Mouse (Mus musculus) testis, adult 2 months (tissue): Measurements from ENCODE around the gene Slc1a4. TPM values are rescaled to one million over a fixed set of nuclear protein-coding genes. Genes with fewer than 3 reads are reported as not detected.
A peak's percentile ranks its signal among the peaks of the same experiment; 100 is the strongest.

Source experiments
- H3K27ac ChIP-seq: fragments of 200-500 bp; 2 replicates; pipeline ENCODE4 v1.5.1; 2012; ENCODE audit warnings: low read depth, low read length; ENCODE audit not compliant: control insufficient read depth, insufficient read depth
- H3K27me3 ChIP-seq: fragments of 200-500 bp; 2 replicates; pipeline ENCODE4 v1.6.1; 2012; ENCODE audit warnings: mild to moderate bottlenecking, low read length, moderate library complexity; ENCODE audit not compliant: control insufficient read depth, insufficient read depth
- H3K36me3 ChIP-seq: fragments of 200-500 bp; 2 replicates; pipeline ENCODE4 v1.6.1; 2012; ENCODE audit warnings: mild to moderate bottlenecking, low read length; ENCODE audit not compliant: control insufficient read depth, insufficient read depth
- H3K4me1 ChIP-seq: fragments of 200-500 bp; 2 replicates; pipeline ENCODE4 v1.6.1; 2012; ENCODE audit warnings: low read length; ENCODE audit not compliant: control insufficient read depth, insufficient read depth
- H3K4me3 ChIP-seq: fragments of 200-500 bp; 2 replicates; pipeline ENCODE4 v1.5.1; 2012; ENCODE audit warnings: low read depth, mild to moderate bottlenecking, low read length, moderate library complexity, mixed read lengths; ENCODE audit not compliant: control insufficient read depth
- CTCF ChIP-seq: fragments of 200-500 bp; IDR thresholded peaks from 2 replicates; pipeline ENCODE4 v1.5.1; 2012; ENCODE audit warnings: low read depth, mild to moderate bottlenecking, inconsistent platforms, low read length, moderate library complexity; ENCODE audit not compliant: control insufficient read depth, insufficient read depth, insufficient replicate concordance
- POLR2A ChIP-seq: fragments of 200-500 bp; IDR thresholded peaks from 2 replicates; pipeline ENCODE4 v1.6.1; 2012; ENCODE audit warnings: low read depth, mild to moderate bottlenecking, inconsistent platforms, low read length, moderate library complexity; ENCODE audit not compliant: control insufficient read depth
- polyA plus RNA-seq: library from polyadenylated mRNA; depleted of rRNA; stranded (reverse); fragments of >200 nt; gene quantifications from 2 replicates; pipeline ENCODE4 v1.2.3, GENCODE M21; 2012

The Slc1a4 gene
- polyA plus RNA-seq, 1 experiment = 0.59 TPM

- Histone ChIP-seq H3K4me1 (no peaks in the 10 kb centered on the region), H3K36me3 (no peaks in the 10 kb centered on the region), H3K4me3 (no peak overlapping the region), H3K27ac (no peak overlapping the region), H3K27me3 (no peaks in the 10 kb centered on the region)
- TF ChIP-seq CTCF (no peak), POLR2A (no peak)
Measured at GRCm38 (mm10) chr11:20305641-20306040, 26.9 kb downstream of the Slc1a4 start.

DNA sequence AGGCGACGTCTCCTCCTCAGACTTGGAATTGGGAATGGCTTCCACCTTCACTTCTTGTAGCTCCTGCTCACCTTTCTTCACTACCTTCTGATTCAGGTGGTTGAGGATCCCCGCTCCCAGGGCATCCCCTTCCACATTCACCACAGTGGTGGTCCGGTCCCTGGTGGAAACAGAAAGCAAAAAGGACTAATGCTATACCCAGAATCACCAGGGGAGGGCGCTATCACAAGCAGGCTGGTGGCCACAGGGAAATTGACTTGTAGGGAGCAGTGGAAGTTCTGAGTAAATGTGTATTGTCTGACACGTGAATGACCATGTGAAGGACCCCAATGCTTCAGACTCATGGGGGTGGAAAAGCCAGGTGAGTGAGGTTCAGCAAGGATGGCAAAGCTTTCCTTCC is 28.2 kb downstream of the Slc1a4 start:
- no peaks in the 10 kb centered on the region; the same call in 1 of the 2 replicates for H3K4me1 ChIP-seq
- no peaks in the 10 kb centered on the region for H3K36me3 ChIP-seq
- TF ChIP-seq POLR2A = no peak
- peak; percentile 83 for TF ChIP-seq CTCF
- no peak overlapping the region for H3K4me3 ChIP-seq
- no peak overlapping the region for H3K27ac ChIP-seq
- no peaks in the 10 kb centered on the region for H3K27me3 ChIP-seq

GRCm38 (mm10) chr11:20301332-20301731 is 31.2 kb downstream of the Slc1a4 start:
- H3K4me1 ChIP-seq = no peaks in the 10 kb centered on the region; the same call in 1 of the 2 replicates
- H3K27me3 ChIP-seq = no peaks in the 10 kb centered on the region
- H3K4me3 ChIP-seq = no peak overlapping the region
- no peaks in the 10 kb centered on the region for H3K36me3 ChIP-seq
- TF ChIP-seq CTCF = no peak
- TF ChIP-seq POLR2A = no peak
- H3K27ac ChIP-seq = no peak overlapping the region

GRCm38 (mm10) chr11:20300850-20301249 is 31.7 kb downstream of the Slc1a4 start:
- H3K27me3 ChIP-seq = no peaks in the 10 kb centered on the region
- TF ChIP-seq POLR2A (no peak), CTCF (no peak)
- no peaks in the 10 kb centered on the region; the same call in 1 of the 2 replicates for H3K4me1 ChIP-seq
- no peaks in the 10 kb centered on the region for H3K36me3 ChIP-seq
- H3K27ac ChIP-seq = no peak overlapping the region
- no peak overlapping the region for H3K4me3 ChIP-seq

DNA sequence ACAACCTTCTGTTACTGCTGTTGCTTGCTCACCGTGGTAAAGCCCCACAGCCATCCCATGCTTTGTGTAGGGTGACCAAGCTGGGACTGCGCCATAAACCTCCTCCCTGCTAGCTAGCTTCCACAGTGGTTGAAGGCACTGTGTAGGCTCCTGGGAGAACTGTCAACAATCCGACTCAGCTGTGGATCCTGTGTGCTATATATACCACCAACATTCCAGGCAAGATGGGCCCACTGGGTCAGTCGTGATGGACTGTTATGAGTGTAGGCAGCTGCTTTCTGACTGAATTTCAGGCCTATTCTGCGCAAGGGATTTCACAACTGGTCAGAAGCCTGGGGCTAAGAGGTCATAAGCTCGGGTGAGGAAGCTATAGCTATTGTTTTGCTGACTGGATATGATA is 32.6 kb downstream of the Slc1a4 start:
- Histone ChIP-seq H3K27ac (no peak overlapping the region), H3K4me3 (no peak overlapping the region), H3K4me1 (no peaks in the 10 kb centered on the region; the same call in 1 of the 2 replicates), H3K27me3 (no peaks in the 10 kb centered on the region), H3K36me3 (no peaks in the 10 kb centered on the region)
- TF ChIP-seq CTCF (no peak), POLR2A (no peak)

DNA sequence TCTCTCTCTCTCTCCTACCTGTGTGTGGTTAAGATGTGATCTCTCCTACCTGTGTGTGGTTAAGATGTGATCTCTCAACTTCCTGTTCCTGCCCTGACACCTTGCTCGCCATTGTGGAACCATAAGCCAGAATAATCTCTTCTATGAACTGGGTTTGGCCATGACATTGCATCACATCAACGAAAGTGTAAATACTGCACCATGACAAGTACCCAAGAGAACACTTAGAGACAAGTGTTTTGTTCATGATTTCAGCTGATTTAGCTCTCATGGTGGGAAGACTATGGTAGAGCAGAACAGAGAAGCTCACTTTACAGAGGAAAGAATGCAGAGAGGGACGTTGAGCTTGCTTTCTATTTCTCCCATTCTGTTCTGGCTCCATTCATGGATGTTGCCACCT is 48.0 kb downstream of the Slc1a4 start:
- Histone ChIP-seq H3K27me3 (no peaks in the 10 kb centered on the region), H3K27ac (no peak overlapping the region), H3K36me3 (no peaks in the 10 kb centered on the region), H3K4me3 (no peak overlapping the region), H3K4me1 (no peaks in the 10 kb centered on the region)
- TF ChIP-seq CTCF (no peak), POLR2A (no peak)

GRCm38 (mm10) chr11:20282601-20283219 is 49.8 kb downstream of the Slc1a4 start:
- Histone ChIP-seq H3K27ac (no peak overlapping the region), H3K36me3 (no peaks in the 10 kb centered on the region), H3K27me3 (no peaks in the 10 kb centered on the region), H3K4me1 (no peaks in the 10 kb centered on the region), H3K4me3 (no peak overlapping the region)
- no peak for TF ChIP-seq CTCF
- TF ChIP-seq POLR2A = no peak

GRCm38 (mm10) chr11:20280982-20281381 is 51.5 kb downstream of the Slc1a4 start:
- Histone ChIP-seq H3K4me1 (no peaks in the 10 kb centered on the region), H3K27me3 (no peaks in the 10 kb centered on the region), H3K36me3 (no peaks in the 10 kb centered on the region), H3K4me3 (no peak overlapping the region), H3K27ac (no peak overlapping the region)
- TF ChIP-seq POLR2A = no peak
- TF ChIP-seq CTCF = no peak
